Mouse (Mus musculus) midbrain, embryonic 14.5 days (tissue): ENCODE measurements at regions not wholly inside any gene's neighbourhood (a gene's known extent, or its start where the extent isn't known, plus 50 kb on each side); places are given as distances from the start of the nearest gene placed in this dataset.

Experiments used
- ATAC-seq: fragments of 200-750 bp; cut with Nextera tagmentation; 2 replicates; pipeline ENCODE4 v1.8.0; 2017; ENCODE audit warnings: moderate number of reproducible peaks, moderate library complexity; ENCODE audit not compliant: low FRiP score, low TSS enrichment
- DNase-seq: peaks from one replicate; pipeline ENCODE4 v3.0.0-alpha.2; 2015
- H3K27ac ChIP-seq: fragments of 300-500 bp; sonication (generic); replicated peaks from 2 replicates; pipeline ENCODE4 v1.5.1; 2014; ENCODE audit warnings: mild to moderate bottlenecking, low read depth, low read length, moderate library complexity
- H3K27me3 ChIP-seq: fragments of 300-500 bp; sonication (generic); 2 replicates; pipeline ENCODE4 v1.6.1; 2014; ENCODE audit warnings: low read length, control low read depth, mixed read lengths; ENCODE audit not compliant: control insufficient read depth, insufficient read depth
- H3K36me3 ChIP-seq: fragments of 300-500 bp; sonication (generic); 2 replicates; pipeline ENCODE4 v1.6.1; 2014; ENCODE audit warnings: low read length, control low read depth; ENCODE audit not compliant: control insufficient read depth, insufficient read depth
- H3K4me1 ChIP-seq: fragments of 300-500 bp; sonication (generic); 2 replicates; pipeline ENCODE4 v1.6.1; 2014; ENCODE audit warnings: mild to moderate bottlenecking, antibody characterized with exemption, low read length, control low read depth; ENCODE audit not compliant: control insufficient read depth, insufficient read depth
- H3K4me2 ChIP-seq: fragments of 300-500 bp; sonication (generic); 2 replicates; pipeline ENCODE4 v1.6.1; 2014; ENCODE audit warnings: mild to moderate bottlenecking, low read length, moderate library complexity
- H3K4me3 ChIP-seq: fragments of 300-500 bp; sonication (generic); replicated peaks from 2 replicates; pipeline ENCODE4 v1.5.1; 2014; ENCODE audit warnings: low read depth, low read length
- H3K9ac ChIP-seq: fragments of 300-500 bp; sonication (generic); replicated peaks from 2 replicates; pipeline ENCODE4 v1.6.1; 2014; ENCODE audit warnings: mild to moderate bottlenecking, low read length, moderate library complexity
- H3K9me3 ChIP-seq: fragments of 300-500 bp; sonication (generic); 2 replicates; pipeline ENCODE4 v1.6.1; 2016; ENCODE audit warnings: low read length, control low read depth, mixed read lengths; ENCODE audit not compliant: control insufficient read depth
- WGBS: fragments of 180-500 bp; shearing (Covaris S2); extraction: QIAGEN DNeasy Blood & Tissue Kit; methylation state at CpG from one replicate; pipeline ENCODE4 v1.1.7; 2014; 5-methylcytosine and 5-hydroxymethylcytosine counted together

GRCm38 (mm10) chr12:44006795-44007194 is 203.3 kb downstream of the Dnajb9 start:
- H3K36me3 ChIP-seq = no peaks in the 10 kb centered on the region
- no peak overlapping the region for H3K9ac ChIP-seq
- H3K27ac ChIP-seq = no peak overlapping the region
- H3K4me3 ChIP-seq = no peak overlapping the region
- WGBS = 67% methylated on average over 2 of the region's 2 CpGs
- no peaks in the 10 kb centered on the region for H3K27me3 ChIP-seq
- no peak overlapping the region for H3K4me2 ChIP-seq
- ATAC-seq = no peak
- no peak for DNase-seq
- H3K9me3 ChIP-seq = no peaks in the 10 kb centered on the region
- no peaks in the 10 kb centered on the region for H3K4me1 ChIP-seq

GRCm38 (mm10) chr12:43983548-43983947 is 226.6 kb downstream of the Dnajb9 start:
- Histone ChIP-seq H3K27me3 (no peaks in the 10 kb centered on the region), H3K4me3 (no peak overlapping the region), H3K9ac (no peak overlapping the region), H3K27ac (no peak overlapping the region), H3K4me2 (no peak overlapping the region), H3K9me3 (no peaks in the 10 kb centered on the region), H3K4me1 (no peaks in the 10 kb centered on the region), H3K36me3 (no peaks in the 10 kb centered on the region)
- 91% methylated on average over 1 of the region's 1 CpGs for WGBS
- no peak for ATAC-seq
- no peak for DNase-seq

GRCm38 (mm10) chr12:43963973-43964372 is 246.2 kb downstream of the Dnajb9 start:
- WGBS = 59% methylated on average over 1 of the region's 1 CpGs

GRCm38 (mm10) chr12:43962551-43963120 is 247.5 kb downstream of the Dnajb9 start:
- H3K4me1 ChIP-seq = no peaks in the 10 kb centered on the region
- no peaks in the 10 kb centered on the region for H3K36me3 ChIP-seq
- H3K4me2 ChIP-seq = no peak overlapping the region
- H3K9ac ChIP-seq = no peak overlapping the region
- no peak overlapping the region for H3K27ac ChIP-seq
- H3K4me3 ChIP-seq = no peak overlapping the region
- peak; percentile 7 for DNase-seq
- WGBS = 77% methylated on average over 6 of the region's 6 CpGs
- no peaks in the 10 kb centered on the region for H3K9me3 ChIP-seq
- H3K27me3 ChIP-seq = no peaks in the 10 kb centered on the region
- no peak for ATAC-seq

More at GRCm38 (mm10) chr12:43963973-43964372, 246.2 kb downstream of the Dnajb9 start:
- H3K9ac ChIP-seq = no peak overlapping the region
- no peaks in the 10 kb centered on the region for H3K9me3 ChIP-seq
- no peak overlapping the region for H3K4me3 ChIP-seq
- H3K27ac ChIP-seq = no peak overlapping the region
- no peak overlapping the region for H3K4me2 ChIP-seq
- ATAC-seq (no peak), DNase-seq (peak; percentile 11)
- no peaks in the 10 kb centered on the region for H3K27me3 ChIP-seq
- no peaks in the 10 kb centered on the region for H3K4me1 ChIP-seq
- H3K36me3 ChIP-seq = no peaks in the 10 kb centered on the region

- Histone ChIP-seq H3K4me3 (no peak overlapping the region), H3K4me1 (peaks cover 3% of the 10 kb centered on the region; the same call in 1 of the 2 replicates), H3K27ac (no peak overlapping the region), H3K36me3 (no peaks in the 10 kb centered on the region), H3K27me3 (no peaks in the 10 kb centered on the region), H3K4me2 (no peak overlapping the region), H3K9ac (no peak overlapping the region), H3K9me3 (no peaks in the 10 kb centered on the region)
- 34% methylated on average over 5 of the region's 5 CpGs for WGBS
- no peak for ATAC-seq
- DNase-seq = peak; percentile 13
Observed at GRCm38 (mm10) chr12:43924228-43924627, 285.9 kb downstream of the Dnajb9 start.

- no peak overlapping the region for H3K4me2 ChIP-seq
- DNase-seq (peak; percentile 6), ATAC-seq (peak; percentile 14; the same call in 1 of the 2 replicates)
- H3K9ac ChIP-seq = no peak overlapping the region
- H3K4me3 ChIP-seq = no peak overlapping the region
- H3K36me3 ChIP-seq = no peaks in the 10 kb centered on the region
- no peak overlapping the region for H3K27ac ChIP-seq
- peaks cover 3% of the 10 kb centered on the region; the same call in 1 of the 2 replicates for H3K4me1 ChIP-seq
- H3K27me3 ChIP-seq = no peaks in the 10 kb centered on the region
- 55% methylated on average over 4 of the region's 4 CpGs for WGBS
- no peaks in the 10 kb centered on the region for H3K9me3 ChIP-seq
Observed at GRCm38 (mm10) chr12:43920396-43920795, 289.7 kb downstream of the Dnajb9 start.

GRCm38 (mm10) chr12:43919114-43919513 is 291.0 kb downstream of the Dnajb9 start:
- no peak overlapping the region for H3K4me3 ChIP-seq
- H3K4me1 ChIP-seq = peaks cover 3% of the 10 kb centered on the region; the same call in 1 of the 2 replicates
- 59% methylated on average over 3 of the region's 3 CpGs for WGBS
- no peaks in the 10 kb centered on the region for H3K36me3 ChIP-seq
- ATAC-seq = no peak
- H3K9me3 ChIP-seq = no peaks in the 10 kb centered on the region
- DNase-seq = peak; percentile 19
- H3K9ac ChIP-seq = no peak overlapping the region
- no peaks in the 10 kb centered on the region for H3K27me3 ChIP-seq
- no peak overlapping the region for H3K4me2 ChIP-seq
- H3K27ac ChIP-seq = no peak overlapping the region

GRCm38 (mm10) chr12:43916779-43917178 is 293.3 kb downstream of the Dnajb9 start:
- ATAC-seq (peak; percentile 43; the same call in 1 of the 2 replicates), DNase-seq (no peak)
- Histone ChIP-seq H3K9me3 (no peaks in the 10 kb centered on the region), H3K27me3 (no peaks in the 10 kb centered on the region), H3K9ac (no peak overlapping the region), H3K4me2 (no peak overlapping the region), H3K4me1 (peaks cover 3% of the 10 kb centered on the region; the same call in 1 of the 2 replicates), H3K4me3 (no peak overlapping the region), H3K36me3 (no peaks in the 10 kb centered on the region), H3K27ac (no peak overlapping the region)

GRCm38 (mm10) chr12:43899273-43899672 is 310.9 kb downstream of the Dnajb9 start:
- Histone ChIP-seq H3K27me3 (no peaks in the 10 kb centered on the region), H3K36me3 (no peaks in the 10 kb centered on the region), H3K27ac (no peak overlapping the region), H3K9ac (no peak overlapping the region), H3K4me3 (no peak overlapping the region), H3K9me3 (no peaks in the 10 kb centered on the region), H3K4me1 (no peaks in the 10 kb centered on the region), H3K4me2 (no peak overlapping the region)
- no peak for DNase-seq
- no peak for ATAC-seq
- 94% methylated on average over 3 of the region's 3 CpGs for WGBS
